Mouse (Mus musculus): Measurements from ENCODE around the gene Rxfp4. TPM values are rescaled to one million over a fixed set of nuclear protein-coding genes. Genes with fewer than 3 reads are reported as not detected.

Gene Rxfp4
- polyA plus RNA-seq, 1 experiment from 2014 or later, result not detected

Other genes starting within 250 kb of the Rxfp4 start
- gene Pmf1, start 242.8 kb downstream of the Rxfp4 start, polyA plus RNA-seq (2015; fragmentation: Nextera tagmentation; extraction: Ambion mirVana), result 107 TPM in 2 replicates
- gene Slc25a44, start 228.0 kb downstream of the Rxfp4 start, polyA plus RNA-seq (2015; fragmentation: Nextera tagmentation; extraction: Ambion mirVana), result 23.0 and 26.2 TPM in 2 replicates
- gene Sema4a, start 192.0 kb downstream of the Rxfp4 start, polyA plus RNA-seq (2015; fragmentation: Nextera tagmentation; extraction: Ambion mirVana), result 13.7 and 16.7 TPM in 2 replicates
- 12.1 and 15.5 TPM in 2 replicates for gene Lmna, start 143.2 kb downstream of the Rxfp4 start, polyA plus RNA-seq (2015; fragmentation: Nextera tagmentation; extraction: Ambion mirVana)
- gene Mex3a, start 120.7 kb downstream of the Rxfp4 start, polyA plus RNA-seq (2015; fragmentation: Nextera tagmentation; extraction: Ambion mirVana), result 51.5 and 52.6 TPM in 2 replicates
- not detected in 2 replicates for gene Rab25, start 104.8 kb downstream of the Rxfp4 start, polyA plus RNA-seq (2015; fragmentation: Nextera tagmentation; extraction: Ambion mirVana)
- gene Lamtor2, start 100.1 kb downstream of the Rxfp4 start, polyA plus RNA-seq (2015; fragmentation: Nextera tagmentation; extraction: Ambion mirVana), result 170 and 180 TPM in 2 replicates
- 43.5 and 47.5 TPM in 2 replicates for gene Ubqln4, start 99.4 kb downstream of the Rxfp4 start, polyA plus RNA-seq (2015; fragmentation: Nextera tagmentation; extraction: Ambion mirVana)
- 139 and 143 TPM in 2 replicates for gene Ssr2, start 77.3 kb downstream of the Rxfp4 start, polyA plus RNA-seq (2015; fragmentation: Nextera tagmentation; extraction: Ambion mirVana)
- 151 and 162 TPM in 2 replicates for gene Arhgef2, start 47.2 kb downstream of the Rxfp4 start, polyA plus RNA-seq (2015; fragmentation: Nextera tagmentation; extraction: Ambion mirVana)
- 97.8 and 102 TPM in 2 replicates for gene Khdc4, start 32.7 kb upstream of the Rxfp4 start, polyA plus RNA-seq (2015; fragmentation: Nextera tagmentation; extraction: Ambion mirVana)
- 49.5 and 52.6 TPM in 2 replicates for gene Rit1, start 63.7 kb upstream of the Rxfp4 start, polyA plus RNA-seq (2015; fragmentation: Nextera tagmentation; extraction: Ambion mirVana)
- gene Syt11, start 122.0 kb upstream of the Rxfp4 start, polyA plus RNA-seq (2015; fragmentation: Nextera tagmentation; extraction: Ambion mirVana), result 218 and 237 TPM in 2 replicates
- 12.7 and 14.6 TPM in 2 replicates for gene Gon4l, start 182.1 kb upstream of the Rxfp4 start, polyA plus RNA-seq (2015; fragmentation: Nextera tagmentation; extraction: Ambion mirVana)

All from forebrain, embryonic 13.5 days (tissue).